Mouse (Mus musculus): ENCODE measurements around the gene Cd248. TPM values are rescaled to one million over a fixed set of nuclear protein-coding genes. Genes with fewer than 3 reads are reported as not detected.

The Cd248 gene
- polyA plus RNA-seq, 1 experiment, result 1.9 TPM

GRCm38 (mm10) chr19:5089324-5089723 lies 21.4 kb downstream of the Cd248 start:
- WGBS, result 85% methylated on average over 4 of the region's 4 CpGs
- no peak overlapping the region for H3K27ac ChIP-seq (ENCODE audit: control insufficient read depth, insufficient read depth, low read depth, low read length, poor library complexity)
- H3K4me3 ChIP-seq (replicated peaks; ENCODE audit: control insufficient read depth, low read depth, low read length), result no peak overlapping the region
- H3K4me1 ChIP-seq (ENCODE audit: control insufficient read depth, insufficient read depth, low read length), result peaks cover 4% of the 10 kb centered on the region
- TF ChIP-seq CTCF (IDR thresholded peaks at IDR 0.05; ENCODE audit: control insufficient read depth, insufficient read depth, low read length) (no peak), POLR2A (IDR thresholded peaks at IDR 0.05; ENCODE audit: borderline replicate concordance, control insufficient read depth, low read depth, low read length) (no peak)

- WGBS, result 91% methylated on average over 10 of the region's 10 CpGs
- Histone ChIP-seq H3K4me3 (replicated peaks; ENCODE audit: control insufficient read depth, low read depth, low read length) (no peak overlapping the region), H3K4me1 (ENCODE audit: control insufficient read depth, insufficient read depth, low read length) (peaks cover 2% of the 10 kb centered on the region; the same call in 1 of the 2 replicates), H3K27ac (ENCODE audit: control insufficient read depth, insufficient read depth, low read depth, low read length, poor library complexity) (no peak overlapping the region)
- TF ChIP-seq POLR2A (IDR thresholded peaks at IDR 0.05; ENCODE audit: borderline replicate concordance, control insufficient read depth, low read depth, low read length), result no peak
- TF ChIP-seq CTCF (IDR thresholded peaks at IDR 0.05; ENCODE audit: control insufficient read depth, insufficient read depth, low read length), result no peak
Measured at GRCm38 (mm10) chr19:5092083-5092482, 24.2 kb downstream of the Cd248 start.

- TF ChIP-seq CTCF (IDR thresholded peaks at IDR 0.05; ENCODE audit: control insufficient read depth, insufficient read depth, low read length) (no peak), POLR2A (IDR thresholded peaks at IDR 0.05; ENCODE audit: borderline replicate concordance, control insufficient read depth, low read depth, low read length) (no peak)
- Histone ChIP-seq H3K4me3 (replicated peaks; ENCODE audit: control insufficient read depth, low read depth, low read length) (no peak overlapping the region), H3K27ac (ENCODE audit: control insufficient read depth, insufficient read depth, low read depth, low read length, poor library complexity) (no peak overlapping the region), H3K4me1 (ENCODE audit: control insufficient read depth, insufficient read depth, low read length) (no peaks in the 10 kb centered on the region)
- 75% methylated on average over 12 of the region's 12 CpGs for WGBS
Measured at GRCm38 (mm10) chr19:5093481-5094242, 25.8 kb downstream of the Cd248 start.

GRCm38 (mm10) chr19:5094243-5094632 lies 26.4 kb downstream of the Cd248 start:
- WGBS, result 1% methylated on average over 21 of the region's 21 CpGs

GRCm38 (mm10) chr19:5094746-5095417 lies 27.0 kb downstream of the Cd248 start:
- no peak for TF ChIP-seq CTCF (IDR thresholded peaks at IDR 0.05; ENCODE audit: control insufficient read depth, insufficient read depth, low read length)
- TF ChIP-seq POLR2A (IDR thresholded peaks at IDR 0.05; ENCODE audit: borderline replicate concordance, control insufficient read depth, low read depth, low read length), result no peak
- WGBS, result 50% methylated on average over 11 of the region's 11 CpGs
- no peak overlapping the region for H3K4me3 ChIP-seq (replicated peaks; ENCODE audit: control insufficient read depth, low read depth, low read length)
- H3K4me1 ChIP-seq (ENCODE audit: control insufficient read depth, insufficient read depth, low read length), result no peaks in the 10 kb centered on the region
- H3K27ac ChIP-seq (ENCODE audit: control insufficient read depth, insufficient read depth, low read depth, low read length, poor library complexity), result no peak overlapping the region

More at GRCm38 (mm10) chr19:5094243-5094632, 26.4 kb downstream of the Cd248 start:
- Histone ChIP-seq H3K4me3 (replicated peaks; ENCODE audit: control insufficient read depth, low read depth, low read length) (no peak overlapping the region), H3K27ac (ENCODE audit: control insufficient read depth, insufficient read depth, low read depth, low read length, poor library complexity) (no peak overlapping the region), H3K4me1 (ENCODE audit: control insufficient read depth, insufficient read depth, low read length) (no peaks in the 10 kb centered on the region)
- TF ChIP-seq POLR2A (IDR thresholded peaks at IDR 0.05; ENCODE audit: borderline replicate concordance, control insufficient read depth, low read depth, low read length) (peak; percentile 45; the same call in 1 of the 2 replicates), CTCF (IDR thresholded peaks at IDR 0.05; ENCODE audit: control insufficient read depth, insufficient read depth, low read length) (peak; percentile 79)

- Histone ChIP-seq H3K4me1 (ENCODE audit: control insufficient read depth, insufficient read depth, low read length) (no peaks in the 10 kb centered on the region), H3K27ac (ENCODE audit: control insufficient read depth, insufficient read depth, low read depth, low read length, poor library complexity) (no peak overlapping the region), H3K4me3 (replicated peaks; ENCODE audit: control insufficient read depth, low read depth, low read length) (no peak overlapping the region)
- 8% methylated on average over 9 of the region's 9 CpGs for WGBS
- TF ChIP-seq CTCF (IDR thresholded peaks at IDR 0.05; ENCODE audit: control insufficient read depth, insufficient read depth, low read length), result no peak
- no peak for TF ChIP-seq POLR2A (IDR thresholded peaks at IDR 0.05; ENCODE audit: borderline replicate concordance, control insufficient read depth, low read depth, low read length)
Measured at GRCm38 (mm10) chr19:5095887-5096474, 28.1 kb downstream of the Cd248 start.

GRCm38 (mm10) chr19:5097521-5098362 lies 29.9 kb downstream of the Cd248 start:
- TF ChIP-seq CTCF (IDR thresholded peaks at IDR 0.05; ENCODE audit: control insufficient read depth, insufficient read depth, low read length) (no peak), POLR2A (IDR thresholded peaks at IDR 0.05; ENCODE audit: borderline replicate concordance, control insufficient read depth, low read depth, low read length) (no peak)
- no peak overlapping the region for H3K4me3 ChIP-seq (replicated peaks; ENCODE audit: control insufficient read depth, low read depth, low read length)
- no peak overlapping the region for H3K27ac ChIP-seq (ENCODE audit: control insufficient read depth, insufficient read depth, low read depth, low read length, poor library complexity)
- 11% methylated on average over 31 of the region's 31 CpGs for WGBS
- H3K4me1 ChIP-seq (ENCODE audit: control insufficient read depth, insufficient read depth, low read length), result no peaks in the 10 kb centered on the region
